In the genomic region with DNA sequence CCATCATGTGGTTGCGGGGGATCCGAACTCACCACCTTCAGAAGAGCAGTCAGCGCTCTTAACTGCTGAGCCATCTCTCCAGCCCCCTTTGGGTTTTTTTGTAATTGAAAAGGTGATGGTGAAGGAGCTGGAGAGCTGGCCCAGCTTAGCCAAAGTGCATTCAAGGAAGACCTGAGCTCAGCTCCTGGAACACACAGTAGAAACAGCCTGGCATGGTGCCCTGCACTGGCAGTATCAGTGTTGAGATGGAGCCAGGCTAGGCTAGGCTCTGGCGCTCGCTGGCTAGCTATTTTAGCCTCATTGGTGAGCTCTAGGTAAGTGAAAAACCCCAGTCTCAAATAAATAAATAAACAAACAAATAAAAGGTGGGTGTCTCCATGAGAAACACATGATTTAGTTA, we compare ENCODE assay signal across 10 mouse cellular contexts. TPM values are rescaled to one million over a fixed set of nuclear protein-coding genes. Genes with fewer than 3 reads are reported as not detected.
DNase-seq lines count a peak whose midpoint lies in the region; ATAC-seq and TF ChIP-seq lines count a peak whose summit lies in the region.
"Had no signal": no experiment of that assay in that cellular context is flagged by ENCODE, and none has a peak within 500 bp of the region (broad histone marks: within the 10 kb centered on the region; RNA-seq: fewer than 3 reads in every experiment).

No protein-coding gene starts in this region.

- H3K27ac ChIP-seq in forebrain, postnatal 0 days (ENCODE audit: low read depth, low read length), result no peak overlapping the region
- H3K27ac ChIP-seq in forebrain, embryonic 13.5 days, result no peak overlapping the region
- H3K27ac ChIP-seq in midbrain, embryonic 14.5 days (replicated peaks; ENCODE audit: low read depth, low read length), result no peak overlapping the region
- no peak overlapping the region for H3K27ac ChIP-seq in midbrain, postnatal 0 days (ENCODE audit: low read depth, low read length)
- H3K27ac ChIP-seq in embryonic fibroblast, embryonic 13.5 days (ENCODE audit: insufficient read depth, low read length), result no peak overlapping the region
- H3K27ac ChIP-seq in intestine, embryonic 15.5 days, result no peak overlapping the region
- H3K27ac ChIP-seq: macrophage had no signal

- H3K4me3 ChIP-seq in forebrain, postnatal 0 days (ENCODE audit: low read depth, low read length), result no peak overlapping the region
- no peak overlapping the region for H3K4me3 ChIP-seq in forebrain, embryonic 13.5 days
- no peak overlapping the region for H3K4me3 ChIP-seq in midbrain, embryonic 14.5 days (replicated peaks; ENCODE audit: low read depth, low read length)
- no peak overlapping the region for H3K4me3 ChIP-seq in midbrain, postnatal 0 days (ENCODE audit: low read depth, low read length)
- H3K4me3 ChIP-seq in embryonic fibroblast, embryonic 13.5 days (ENCODE audit: insufficient read depth, low read length), result no peak overlapping the region
- no peak overlapping the region for H3K4me3 ChIP-seq in intestine, embryonic 15.5 days (replicated peaks)

- H3K4me2 ChIP-seq in forebrain, postnatal 0 days (ENCODE audit: low read depth), result no peak overlapping the region
- H3K4me2 ChIP-seq in forebrain, embryonic 13.5 days, result no peak overlapping the region
- H3K4me2 ChIP-seq in midbrain, embryonic 14.5 days (ENCODE audit: low read length), result no peak overlapping the region
- no peak overlapping the region for H3K4me2 ChIP-seq in midbrain, postnatal 0 days (ENCODE audit: low read depth, low read length, poor library complexity, severe bottlenecking)
- no peak overlapping the region for H3K4me2 ChIP-seq in intestine, embryonic 15.5 days (replicated peaks)

- peak; percentile 20 for DNase-seq in forebrain, postnatal 0 days
- DNase-seq in midbrain, embryonic 14.5 days, result peak; percentile 24
- DNase-seq in midbrain, postnatal 0 days (ENCODE audit: low spot score), result no peak
- DNase-seq in kidney, postnatal 36 days, result peak; percentile 66 to 85
- DNase-seq in Muller cell, postnatal 12 days (ENCODE audit: inconsistent ontology term), result no peak

- H3K9ac ChIP-seq in forebrain, postnatal 0 days, result no peak overlapping the region
- no peak overlapping the region for H3K9ac ChIP-seq in forebrain, embryonic 13.5 days
- H3K9ac ChIP-seq in midbrain, embryonic 14.5 days (replicated peaks; ENCODE audit: low read length), result no peak overlapping the region
- H3K9ac ChIP-seq in midbrain, postnatal 0 days (replicated peaks; ENCODE audit: low read length, poor library complexity, severe bottlenecking), result no peak overlapping the region
- no peak overlapping the region for H3K9ac ChIP-seq in intestine, embryonic 15.5 days

- ATAC-seq in forebrain, postnatal 0 days, result no peak
- no peak for ATAC-seq in forebrain, embryonic 13.5 days
- ATAC-seq in midbrain, embryonic 14.5 days (ENCODE audit: low FRiP score, low TSS enrichment), result no peak
- ATAC-seq in midbrain, postnatal 0 days (ENCODE audit: low FRiP score), result no peak
- ATAC-seq in intestine, embryonic 15.5 days, result no peak

- H3K27me3 ChIP-seq in forebrain, postnatal 0 days (ENCODE audit: insufficient read depth, low read length), result no peaks in the 10 kb centered on the region
- H3K27me3 ChIP-seq in forebrain, embryonic 13.5 days, result no peaks in the 10 kb centered on the region
- H3K27me3 ChIP-seq in midbrain, embryonic 14.5 days (ENCODE audit: control insufficient read depth, insufficient read depth, low read length), result no peaks in the 10 kb centered on the region
- H3K27me3 ChIP-seq in midbrain, postnatal 0 days (ENCODE audit: insufficient read depth, low read length), result no peaks in the 10 kb centered on the region
- H3K27me3 ChIP-seq in intestine, embryonic 15.5 days (replicated peaks), result no peaks in the 10 kb centered on the region

- H3K36me3 ChIP-seq in forebrain, postnatal 0 days (ENCODE audit: insufficient read depth), result peaks cover 16% of the 10 kb centered on the region; the same call in 1 of the 2 replicates
- peaks cover 27% of the 10 kb centered on the region for H3K36me3 ChIP-seq in forebrain, embryonic 13.5 days (ENCODE audit: poor library complexity, severe bottlenecking)
- peaks cover 24% of the 10 kb centered on the region for H3K36me3 ChIP-seq in midbrain, embryonic 14.5 days (ENCODE audit: control insufficient read depth, insufficient read depth, low read length)
- 0 out of 2 replicates have a peak, but pooled peaks cover 3% of the 10 kb centered on the region for H3K36me3 ChIP-seq in midbrain, postnatal 0 days (ENCODE audit: insufficient read depth, low read length)
- peaks cover 5% of the 10 kb centered on the region for H3K36me3 ChIP-seq in intestine, embryonic 15.5 days

- TF ChIP-seq CTCF in forebrain, postnatal 0 days (IDR thresholded peaks at IDR 0.05; ENCODE audit: low read depth), result no peak
- TF ChIP-seq CTCF in midbrain, postnatal 0 days (IDR thresholded peaks at IDR 0.05), result no peak
- no peak for TF ChIP-seq CTCF in embryonic fibroblast, embryonic 13.5 days (IDR thresholded peaks at IDR 0.05; ENCODE audit: borderline replicate concordance, insufficient read depth, low read length)

- 68% methylated on average over 5 of the region's 5 CpGs for WGBS in forebrain, postnatal 0 days
- WGBS in forebrain, embryonic 13.5 days, result 86% methylated on average over 5 of the region's 5 CpGs
- 89% methylated on average over 5 of the region's 5 CpGs for WGBS in midbrain, embryonic 14.5 days
- 77% methylated on average over 4 of the region's 5 CpGs for WGBS in midbrain, postnatal 0 days
- 84% methylated on average over 5 of the region's 5 CpGs for WGBS in intestine, embryonic 15.5 days

- peaks cover 15% of the 10 kb centered on the region for H3K4me1 ChIP-seq in forebrain, postnatal 0 days (ENCODE audit: insufficient read depth)
- H3K4me1 ChIP-seq in forebrain, embryonic 13.5 days, result peaks cover 21% of the 10 kb centered on the region
- H3K4me1 ChIP-seq in midbrain, embryonic 14.5 days (ENCODE audit: control insufficient read depth, insufficient read depth, low read length), result peaks cover 7% of the 10 kb centered on the region
- peaks cover 11% of the 10 kb centered on the region; the same call in 1 of the 2 replicates for H3K4me1 ChIP-seq in midbrain, postnatal 0 days (ENCODE audit: insufficient read depth, low read length)
- no peaks in the 10 kb centered on the region for H3K4me1 ChIP-seq in embryonic fibroblast, embryonic 13.5 days (ENCODE audit: control insufficient read depth, insufficient read depth, low read length)
- peaks cover 9% of the 10 kb centered on the region; the same call in 1 of the 2 replicates for H3K4me1 ChIP-seq in intestine, embryonic 15.5 days (replicated peaks)

- TF ChIP-seq POLR2A in embryonic fibroblast, embryonic 13.5 days (IDR thresholded peaks at IDR 0.05; ENCODE audit: low read depth, low read length), result 0 out of 2 replicates have a peak, but pooled peaks have one; percentile 14

- H3K9me3 ChIP-seq in forebrain, postnatal 0 days (ENCODE audit: low read length), result no peaks in the 10 kb centered on the region
- H3K9me3 ChIP-seq in forebrain, embryonic 13.5 days (replicated peaks), result no peaks in the 10 kb centered on the region
- H3K9me3 ChIP-seq in midbrain, embryonic 14.5 days (ENCODE audit: control insufficient read depth, low read length), result no peaks in the 10 kb centered on the region
- no peaks in the 10 kb centered on the region for H3K9me3 ChIP-seq in midbrain, postnatal 0 days (ENCODE audit: low read length)
- H3K9me3 ChIP-seq in intestine, embryonic 15.5 days, result no peaks in the 10 kb centered on the region

RNA-seq across cellular contexts. Expression of gene Ndufs1, which starts 5.6 kb away (rescaled TPM):
- 122 and 147 TPM in 2 replicates for total RNA-seq in forebrain, postnatal 0 days (2014; rRNA removed)
- polyA plus RNA-seq in forebrain, postnatal 0 days (2015; fragmentation: Nextera tagmentation; extraction: Ambion mirVana), result 110 and 111 TPM in 2 replicates
- 119 and 129 TPM in 2 replicates for polyA plus RNA-seq in forebrain, embryonic 13.5 days (2015; fragmentation: Nextera tagmentation; extraction: Ambion mirVana)
- 116 and 136 TPM in 2 replicates for polyA plus RNA-seq in midbrain, embryonic 14.5 days (2014; fragmentation: Nextera tagmentation; extraction: Ambion mirVana)
- total RNA-seq in midbrain, postnatal 0 days (2014; rRNA removed), result 117 and 137 TPM in 2 replicates
- polyA plus RNA-seq in midbrain, postnatal 0 days (2015; fragmentation: Nextera tagmentation; extraction: Ambion mirVana), result 128 and 134 TPM in 2 replicates
- 92.9 and 96.9 TPM in 2 replicates for polyA plus RNA-seq in embryonic fibroblast, embryonic 13.5 days (2011; ENCODE audit: insufficient read length, low read depth, missing spikeins)
- 168 and 169 TPM in 2 replicates for polyA plus RNA-seq in intestine, embryonic 15.5 days (2015; fragmentation: Nextera tagmentation; extraction: Ambion mirVana)

RNA-seq across cellular contexts. Expression of gene Eef1b2, which starts 5.6 kb away (rescaled TPM):
- 769 and 814 TPM in 2 replicates for total RNA-seq in forebrain, postnatal 0 days (2014; rRNA removed)
- 477 and 542 TPM in 2 replicates for polyA plus RNA-seq in forebrain, postnatal 0 days (2015; fragmentation: Nextera tagmentation; extraction: Ambion mirVana)
- 499 and 537 TPM in 2 replicates for polyA plus RNA-seq in forebrain, embryonic 13.5 days (2015; fragmentation: Nextera tagmentation; extraction: Ambion mirVana)
- polyA plus RNA-seq in midbrain, embryonic 14.5 days (2014; fragmentation: Nextera tagmentation; extraction: Ambion mirVana), result 485 and 564 TPM in 2 replicates
- total RNA-seq in midbrain, postnatal 0 days (2014; rRNA removed), result 617 and 653 TPM in 2 replicates
- 449 and 480 TPM in 2 replicates for polyA plus RNA-seq in midbrain, postnatal 0 days (2015; fragmentation: Nextera tagmentation; extraction: Ambion mirVana)
- 2,343 and 2,477 TPM in 2 replicates for polyA plus RNA-seq in embryonic fibroblast, embryonic 13.5 days (2011; ENCODE audit: insufficient read length, low read depth, missing spikeins)
- 545 and 642 TPM in 2 replicates for polyA plus RNA-seq in intestine, embryonic 15.5 days (2015; fragmentation: Nextera tagmentation; extraction: Ambion mirVana)

RNA-seq across cellular contexts. Expression of gene Gpr1, which starts 32.1 kb away (rescaled TPM):
- 0.62 and 0.95 TPM in 2 replicates for total RNA-seq in forebrain, postnatal 0 days (2014; rRNA removed)
- polyA plus RNA-seq in forebrain, postnatal 0 days (2015; fragmentation: Nextera tagmentation; extraction: Ambion mirVana), result 0.45 and 0.47 TPM in 2 replicates
- 0.14 and 0.48 TPM in 2 replicates for polyA plus RNA-seq in forebrain, embryonic 13.5 days (2015; fragmentation: Nextera tagmentation; extraction: Ambion mirVana)
- polyA plus RNA-seq in midbrain, embryonic 14.5 days (2014; fragmentation: Nextera tagmentation; extraction: Ambion mirVana), result 0.69 and 0.71 TPM in 2 replicates
- total RNA-seq in midbrain, postnatal 0 days (2014; rRNA removed), result 0.16 and 1.2 TPM in 2 replicates
- polyA plus RNA-seq in midbrain, postnatal 0 days (2015; fragmentation: Nextera tagmentation; extraction: Ambion mirVana), result 1.2 TPM in 2 replicates
- polyA plus RNA-seq in embryonic fibroblast, embryonic 13.5 days (2011; ENCODE audit: insufficient read length, low read depth, missing spikeins), result 0.88 and 1.7 TPM in 2 replicates
- polyA plus RNA-seq in intestine, embryonic 15.5 days (2015; fragmentation: Nextera tagmentation; extraction: Ambion mirVana), result 0.21 and 0.33 TPM in 2 replicates
- total RNA-seq: hematopoietic stem cell, adult 5-6 weeks had no signal
- polyA plus RNA-seq: macrophage had no signal

Comparison
In these comparisons a context has a peak if more than half of its experiments do, and no peak if none do; other contexts are left out.
1. DNase-seq: peak in forebrain, postnatal 0 days (single experiment), midbrain, embryonic 14.5 days (single experiment) and kidney, postnatal 36 days (2 of 2); none in midbrain, postnatal 0 days (single experiment) and Muller cell, postnatal 12 days (single experiment).